Mouse (Mus musculus) midbrain, embryonic 16.5 days (tissue): ENCODE data around the gene A630089N07Rik. TPM values are rescaled to one million over a fixed set of nuclear protein-coding genes. Genes with fewer than 3 reads are reported as not detected.
"Not testable (repeated sequence)": the region's sequence is repeated elsewhere in the genome, so short reads cannot be mapped to it uniquely, and the experiment has no call there.

Experiments used
- ATAC-seq: fragments of 200-750 bp; cut with Nextera tagmentation; 2 replicates; pipeline ENCODE4 v1.8.0; 2017; ENCODE audit warnings: moderate TSS enrichment
- H3K27ac ChIP-seq: fragments of 300-500 bp; sonication (generic); 2 replicates; pipeline ENCODE4 v1.5.1; 2014; ENCODE audit warnings: mild to moderate bottlenecking, low read length, mixed read lengths
- H3K27me3 ChIP-seq: fragments of 300-500 bp; sonication (generic); 2 replicates; pipeline ENCODE4 v1.6.1; 2014; ENCODE audit warnings: low read depth, low read length, mixed read lengths; ENCODE audit not compliant: control insufficient read depth, insufficient read depth
- H3K36me3 ChIP-seq: fragments of 300-500 bp; sonication (generic); 2 replicates; pipeline ENCODE4 v1.6.1; 2014; ENCODE audit warnings: mild to moderate bottlenecking, low read length, moderate library complexity, mixed read lengths; ENCODE audit not compliant: control insufficient read depth, insufficient read depth
- H3K4me1 ChIP-seq: fragments of 300-500 bp; sonication (generic); 2 replicates; pipeline ENCODE4 v1.6.1; 2014; ENCODE audit warnings: mild to moderate bottlenecking, low read length, mixed read lengths; ENCODE audit not compliant: control insufficient read depth, insufficient read depth
- H3K4me2 ChIP-seq: fragments of 300-500 bp; sonication (generic); 2 replicates; pipeline ENCODE4 v1.6.1; 2014; ENCODE audit warnings: mild to moderate bottlenecking, low read length, mixed read lengths
- H3K4me3 ChIP-seq: fragments of 300-500 bp; sonication (generic); 2 replicates; pipeline ENCODE4 v1.5.1; 2014; ENCODE audit warnings: low read depth, mild to moderate bottlenecking, low read length, moderate library complexity, mixed read lengths
- H3K9ac ChIP-seq: fragments of 300-500 bp; sonication (generic); 2 replicates; pipeline ENCODE4 v1.6.1; 2014; ENCODE audit warnings: low read depth, low read length, mixed read lengths
- H3K9me3 ChIP-seq: fragments of 300-500 bp; sonication (generic); replicated peaks from 2 replicates; pipeline ENCODE4 v1.6.1; 2014; ENCODE audit warnings: mild to moderate bottlenecking, low read length, mixed read lengths; ENCODE audit not compliant: control insufficient read depth, poor library complexity, severe bottlenecking
- WGBS: fragments of 180-500 bp; shearing (Covaris S2); extraction: QIAGEN DNeasy Blood & Tissue Kit; methylation state at CpG from one replicate; pipeline ENCODE4 v1.1.7; 2014; 5-methylcytosine and 5-hydroxymethylcytosine counted together
- polyA plus RNA-seq: library from polyadenylated mRNA; unstranded; fragments of >200 nt; fragmentation: Nextera tagmentation; extraction: Ambion mirVana; gene quantifications from 2 replicates; pipeline ENCODE4 v1.2.1, GENCODE M21; 2015

The A630089N07Rik gene
- 10.8 and 12.5 TPM in 2 replicates for polyA plus RNA-seq

- ATAC-seq = peak; percentile 98
- not testable (repeated sequence) for H3K9me3 ChIP-seq, H3K36me3 ChIP-seq, H3K27me3 ChIP-seq
- Histone ChIP-seq H3K9ac (peak within 1 kb of the TSS; percentile 62), H3K27ac (peak within 1 kb of the TSS; percentile 60; the same call in 1 of the 2 replicates), H3K4me3 (peak within 1 kb of the TSS; percentile 83), H3K4me2 (peak within 1 kb of the TSS; percentile 79), H3K4me1 (peaks cover 13% of the 10 kb centered on the region)
- under 1% methylated on average over 25 of the region's 25 CpGs for WGBS
Observed at GRCm38 (mm10) chr16:98081889-98082818, at the start of gene A630089N07Rik. TSS of gene A630089N07Rik (minus strand) at chr16:98082450.

- H3K27ac ChIP-seq = no peak overlapping the region
- over 99% methylated on average over 7 of the region's 11 CpGs for WGBS
- H3K4me1 ChIP-seq = no peaks in the 10 kb centered on the region
- no peak overlapping the region for H3K4me2 ChIP-seq
- no peak overlapping the region for H3K4me3 ChIP-seq
- H3K36me3 ChIP-seq = no peaks in the 10 kb centered on the region
- H3K9ac ChIP-seq = no peak overlapping the region
- no peaks in the 10 kb centered on the region; the same call in 1 of the 2 replicates for H3K9me3 ChIP-seq
- no peaks in the 10 kb centered on the region for H3K27me3 ChIP-seq
- ATAC-seq = no peak
Observed at GRCm38 (mm10) chr16:98107109-98107508, 24.9 kb upstream of the A630089N07Rik start.

- peak overlapping the region; percentile 83 for H3K4me3 ChIP-seq
- peaks cover 13% of the 10 kb centered on the region for H3K4me1 ChIP-seq
- H3K36me3 ChIP-seq, H3K9me3 ChIP-seq, H3K27ac ChIP-seq, H3K27me3 ChIP-seq: not testable (repeated sequence)
- WGBS = 0% methylated on average over 9 of the region's 9 CpGs
- H3K4me2 ChIP-seq = peak overlapping the region; percentile 79
- H3K9ac ChIP-seq = peak overlapping the region; percentile 62
- peak; percentile 70 for ATAC-seq
Observed at GRCm38 (mm10) chr16:98081550-98081888, 731 bp downstream of the A630089N07Rik start.

GRCm38 (mm10) chr16:98081140-98081539 is 1.1 kb downstream of the A630089N07Rik start:
- ATAC-seq, H3K36me3 ChIP-seq, H3K27ac ChIP-seq, H3K27me3 ChIP-seq, H3K9me3 ChIP-seq: not testable (repeated sequence)
- Histone ChIP-seq H3K4me1 (peaks cover 13% of the 10 kb centered on the region), H3K9ac (peak overlapping the region; percentile 62; the same call in 1 of the 2 replicates), H3K4me2 (peak overlapping the region; percentile 79), H3K4me3 (peak overlapping the region; percentile 83)
- 88% methylated on average over 1 of the region's 1 CpGs for WGBS

GRCm38 (mm10) chr16:98079382-98079781 is 2.9 kb downstream of the A630089N07Rik start:
- not testable (repeated sequence) for H3K4me3 ChIP-seq, H3K4me2 ChIP-seq, ATAC-seq, H3K9me3 ChIP-seq, H3K36me3 ChIP-seq, H3K9ac ChIP-seq, H3K27me3 ChIP-seq, H3K27ac ChIP-seq
- WGBS = 92% methylated on average over 3 of the region's 3 CpGs
- peaks cover 13% of the 10 kb centered on the region for H3K4me1 ChIP-seq

GRCm38 (mm10) chr16:98041676-98042075 is 40.6 kb downstream of the A630089N07Rik start:
- H3K36me3 ChIP-seq = no peaks in the 10 kb centered on the region
- H3K9me3 ChIP-seq = peaks cover 5% of the 10 kb centered on the region; the same call in 1 of the 2 replicates
- no peak overlapping the region for H3K9ac ChIP-seq
- no peak overlapping the region for H3K4me3 ChIP-seq
- H3K4me1 ChIP-seq = no peaks in the 10 kb centered on the region
- no peak overlapping the region for H3K27ac ChIP-seq
- ATAC-seq = no peak
- H3K4me2 ChIP-seq = no peak overlapping the region
- 95% methylated on average over 2 of the region's 2 CpGs for WGBS
- no peaks in the 10 kb centered on the region for H3K27me3 ChIP-seq

GRCm38 (mm10) chr16:98034971-98035370 is 47.3 kb downstream of the A630089N07Rik start:
- not testable (repeated sequence) for H3K9me3 ChIP-seq
- 93% methylated on average over 2 of the region's 2 CpGs for WGBS

GRCm38 (mm10) chr16:98026186-98026585 is 56.1 kb downstream of the A630089N07Rik start:
- H3K27me3 ChIP-seq, H3K36me3 ChIP-seq, H3K4me2 ChIP-seq, H3K4me1 ChIP-seq, H3K9ac ChIP-seq, H3K27ac ChIP-seq, H3K4me3 ChIP-seq, ATAC-seq: not testable (repeated sequence)
- peaks cover 17% of the 10 kb centered on the region; the same call in 1 of the 2 replicates for H3K9me3 ChIP-seq
- WGBS = 85% methylated on average over 8 of the region's 8 CpGs

More at GRCm38 (mm10) chr16:98034971-98035370, 47.3 kb downstream of the A630089N07Rik start:
- not testable (repeated sequence) for H3K4me2 ChIP-seq, H3K36me3 ChIP-seq, H3K27ac ChIP-seq, H3K4me3 ChIP-seq, ATAC-seq, H3K4me1 ChIP-seq, H3K27me3 ChIP-seq, H3K9ac ChIP-seq
